Comparison of ENCODE assay signal across 17 mouse cellular contexts in the genomic region with DNA sequence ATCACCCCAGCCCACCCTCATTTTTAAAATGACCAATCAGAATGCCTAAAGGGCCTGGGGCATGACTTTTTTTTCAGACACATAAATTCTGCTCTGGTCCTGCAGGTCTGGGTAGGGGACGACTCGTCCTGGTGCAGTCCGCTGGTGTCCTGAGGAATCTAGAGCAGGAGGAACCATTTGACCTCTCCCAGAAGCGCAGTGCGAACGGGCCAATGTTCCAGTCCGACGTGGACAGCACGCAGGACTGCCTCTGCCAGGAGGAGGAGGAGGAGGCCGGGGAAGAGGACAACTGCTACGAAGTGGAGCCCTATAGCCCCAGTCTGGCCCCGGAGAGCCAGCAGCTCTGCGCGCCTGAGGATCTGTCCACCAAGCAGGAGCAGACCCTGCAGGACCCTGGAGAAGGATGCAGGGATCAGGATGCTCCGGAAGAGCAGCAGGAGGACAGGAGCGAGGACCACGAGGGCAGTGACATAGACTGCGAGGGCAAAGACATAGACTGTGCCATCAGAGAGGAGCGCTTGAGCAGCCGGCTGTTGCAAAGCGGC.
"Had no signal": no experiment of that assay in that cellular context is flagged by ENCODE, and none has a peak within 500 bp of the region (broad histone marks: within the 10 kb centered on the region; RNA-seq: fewer than 3 reads in every experiment).

No protein-coding gene starts in this region.

- H3K9me3 ChIP-seq: kidney, embryonic 15.5 days; limb, embryonic 12.5 days; liver, embryonic 13.5 days; lung, embryonic 15.5 days; midbrain, embryonic 15.5 days; neural tube, embryonic 13.5 days; stomach, embryonic 15.5 days had no signal

- H3K36me3 ChIP-seq: kidney, embryonic 15.5 days; limb, embryonic 12.5 days; liver, embryonic 13.5 days; lung, embryonic 15.5 days; midbrain, embryonic 15.5 days; neural tube, embryonic 13.5 days; stomach, embryonic 15.5 days had no signal

- H3K9ac ChIP-seq: kidney, embryonic 15.5 days; limb, embryonic 12.5 days; liver, embryonic 13.5 days; liver, postnatal 0 days; lung, embryonic 15.5 days; midbrain, embryonic 15.5 days; neural tube, embryonic 13.5 days; stomach, embryonic 15.5 days had no signal

- H3K4me3 ChIP-seq: kidney, embryonic 15.5 days; limb, embryonic 12.5 days; liver, embryonic 13.5 days; lung, embryonic 15.5 days; midbrain, embryonic 15.5 days; neural tube, embryonic 13.5 days; stomach, embryonic 15.5 days had no signal

- DNase-seq: kidney, adult 18-20 months; kidney, postnatal 14 days; liver; liver, embryonic 13.5 days; liver, postnatal 0 days; lung, postnatal 14 days; retina, postnatal 1 day; right cerebral cortex, postnatal 4 days; spleen, adult 18-20 months; thymus, adult 18-20 months; thymus, postnatal 14 days had no signal

- H3K27me3 ChIP-seq: kidney, embryonic 15.5 days; limb, embryonic 12.5 days; liver, embryonic 13.5 days; lung, embryonic 15.5 days; midbrain, embryonic 15.5 days; neural tube, embryonic 13.5 days; stomach, embryonic 15.5 days had no signal

- ATAC-seq: liver, postnatal 0 days; midbrain, embryonic 15.5 days had no signal

- H3K4me1 ChIP-seq: liver, embryonic 13.5 days; lung, embryonic 15.5 days; midbrain, embryonic 15.5 days; stomach, embryonic 15.5 days had no signal

- H3K4me2 ChIP-seq: kidney, embryonic 15.5 days; limb, embryonic 12.5 days; liver, embryonic 13.5 days; lung, embryonic 15.5 days; midbrain, embryonic 15.5 days; neural tube, embryonic 13.5 days; stomach, embryonic 15.5 days had no signal

- H3K27ac ChIP-seq: kidney, embryonic 15.5 days; limb, embryonic 12.5 days; liver, embryonic 13.5 days; lung, embryonic 15.5 days; midbrain, embryonic 15.5 days; neural tube, embryonic 13.5 days; stomach, embryonic 15.5 days had no signal
